Mouse (Mus musculus) hindbrain, embryonic 10.5 days (tissue): ENCODE results near the gene Ndufaf2. TPM values are rescaled to one million over a fixed set of nuclear protein-coding genes. Genes with fewer than 3 reads are reported as not detected.
A peak's percentile ranks its signal among the peaks of the same experiment; 100 is the strongest.

ENCODE experiments used
- DNase-seq: peaks from one replicate; pipeline ENCODE4 v3.0.0-alpha.2; 2017; ENCODE audit warnings: low spot score
- H3K27ac ChIP-seq: fragments of 300-500 bp; sonication (generic); 2 replicates; pipeline ENCODE4 v1.5.1; 2016; ENCODE audit warnings: mild to moderate bottlenecking, moderate library complexity
- H3K27me3 ChIP-seq: fragments of 300-500 bp; sonication (generic); 2 replicates; pipeline ENCODE4 v1.6.1; 2016; ENCODE audit warnings: mild to moderate bottlenecking; ENCODE audit not compliant: poor library complexity, insufficient read depth, severe bottlenecking
- H3K36me3 ChIP-seq: fragments of 300-500 bp; sonication (generic); 2 replicates; pipeline ENCODE4 v1.6.1; 2016; ENCODE audit warnings: mild to moderate bottlenecking, moderate library complexity
- H3K4me1 ChIP-seq: fragments of 300-500 bp; sonication (generic); replicated peaks from 2 replicates; pipeline ENCODE4 v1.6.1; 2016; ENCODE audit warnings: mild to moderate bottlenecking
- H3K4me3 ChIP-seq: fragments of 300-500 bp; sonication (generic); 2 replicates; pipeline ENCODE4 v1.5.1; 2016; ENCODE audit warnings: mild to moderate bottlenecking, moderate library complexity
- H3K9me3 ChIP-seq: fragments of 300-500 bp; sonication (generic); 2 replicates; pipeline ENCODE4 v1.6.1; 2016; ENCODE audit warnings: mild to moderate bottlenecking, moderate library complexity
- WGBS: fragments of 180-500 bp; shearing (Covaris S2); methylation state at CpG from one replicate; pipeline ENCODE4 v1.1.7; 2016; 5-methylcytosine and 5-hydroxymethylcytosine counted together
- polyA plus RNA-seq: library from polyadenylated mRNA; unstranded; fragments of >200 nt; fragmentation: Nextera tagmentation; extraction: Ambion mirVana; gene quantifications from 2 replicates; pipeline ENCODE4 v1.2.1, GENCODE M21; 2016

Gene Ndufaf2
- 83.1 and 86.2 TPM in 2 replicates for polyA plus RNA-seq

DNA sequence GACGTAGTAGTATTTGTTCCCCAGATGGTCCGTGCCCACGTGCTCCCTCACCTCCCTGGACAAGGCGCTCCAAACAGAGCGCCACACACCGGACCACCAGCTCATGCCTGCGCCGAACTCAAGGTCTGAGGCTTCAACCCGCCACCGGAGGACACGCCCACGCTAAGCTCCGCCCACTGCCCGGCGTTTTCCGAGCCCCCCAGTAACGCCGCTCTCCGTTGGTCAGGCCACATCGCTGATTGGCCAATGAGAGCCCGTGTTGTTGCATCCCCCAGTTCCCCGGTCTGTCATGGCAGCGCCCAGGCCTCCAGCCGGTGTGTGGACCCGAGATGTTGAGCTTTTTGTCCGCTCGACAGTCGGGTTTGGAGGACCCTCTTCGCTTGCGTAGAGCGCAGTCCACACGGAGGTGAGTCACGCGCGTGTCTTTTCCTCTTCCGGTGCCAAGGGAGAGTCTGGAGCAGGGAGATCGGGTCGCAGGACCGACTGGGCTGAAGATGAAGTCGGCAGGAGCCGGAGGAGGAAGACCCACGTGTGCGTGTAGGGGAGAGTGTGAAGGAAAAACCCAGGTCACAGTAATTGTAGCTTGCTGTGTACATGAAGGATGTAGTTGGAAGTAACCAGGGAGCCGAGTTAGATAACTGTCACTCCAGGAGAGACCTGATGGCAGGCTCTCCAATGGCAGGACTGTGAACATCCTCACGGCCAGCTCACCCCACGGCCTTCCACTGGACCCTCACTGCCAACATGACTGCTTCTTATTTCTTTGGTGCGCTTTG lies at the start of gene Ndufaf2, which contains the start of gene Ercc8:
Ndufaf2 (minus strand) TSS at position 159 of the 776 bp plus-strand sequence.
Ercc8 (plus strand) TSS at position 267 of the 776 bp plus-strand sequence.
- H3K4me1 ChIP-seq = peaks cover 20% of the 10 kb centered on the region
- H3K27me3 ChIP-seq = no peaks in the 10 kb centered on the region
- peak within 1 kb of the TSS; percentile 94 for H3K4me3 ChIP-seq
- H3K27ac ChIP-seq = peak within 1 kb of the TSS; percentile 86
- under 1% methylated on average over 47 of the region's 47 CpGs for WGBS
- peak; percentile 98 for DNase-seq
- peaks cover 17% of the 10 kb centered on the region for H3K36me3 ChIP-seq
- no peaks in the 10 kb centered on the region for H3K9me3 ChIP-seq

- Histone ChIP-seq H3K27me3 (peaks cover 14% of the 10 kb centered on the region), H3K4me1 (no peaks in the 10 kb centered on the region), H3K36me3 (no peaks in the 10 kb centered on the region), H3K4me3 (no peak overlapping the region), H3K9me3 (no peaks in the 10 kb centered on the region), H3K27ac (no peak overlapping the region)
- WGBS = 74% methylated on average over 5 of the region's 5 CpGs
- DNase-seq = no peak
These were observed 49.7 kb upstream of the Ndufaf2 start for GRCm38 (mm10) chr13:108208090-108208489.

DNA sequence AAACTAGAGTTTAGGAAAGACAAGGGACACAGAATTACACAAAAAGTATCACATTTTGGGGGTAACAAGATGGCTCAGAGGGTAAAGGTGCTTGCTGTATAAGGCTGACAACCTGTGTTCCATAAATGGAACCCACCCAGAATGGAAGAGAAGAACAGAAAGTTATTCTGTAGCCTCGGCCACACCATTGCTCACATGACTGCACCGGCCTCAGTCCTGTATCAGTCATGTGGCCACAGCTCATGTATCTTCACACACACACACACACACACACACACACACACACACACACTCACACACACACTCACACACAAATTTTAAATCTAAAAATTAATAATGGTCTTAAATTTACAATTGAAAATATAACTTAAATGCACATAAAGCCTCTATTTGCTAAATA lies 49.0 kb upstream of the Ndufaf2 start:
- Histone ChIP-seq H3K4me3 (no peak overlapping the region), H3K36me3 (no peaks in the 10 kb centered on the region), H3K27me3 (peaks cover 7% of the 10 kb centered on the region; the same call in 1 of the 2 replicates), H3K4me1 (no peaks in the 10 kb centered on the region), H3K9me3 (no peaks in the 10 kb centered on the region), H3K27ac (no peak overlapping the region)
- WGBS = 94% methylated on average over 2 of the region's 2 CpGs
- DNase-seq = no peak

DNA sequence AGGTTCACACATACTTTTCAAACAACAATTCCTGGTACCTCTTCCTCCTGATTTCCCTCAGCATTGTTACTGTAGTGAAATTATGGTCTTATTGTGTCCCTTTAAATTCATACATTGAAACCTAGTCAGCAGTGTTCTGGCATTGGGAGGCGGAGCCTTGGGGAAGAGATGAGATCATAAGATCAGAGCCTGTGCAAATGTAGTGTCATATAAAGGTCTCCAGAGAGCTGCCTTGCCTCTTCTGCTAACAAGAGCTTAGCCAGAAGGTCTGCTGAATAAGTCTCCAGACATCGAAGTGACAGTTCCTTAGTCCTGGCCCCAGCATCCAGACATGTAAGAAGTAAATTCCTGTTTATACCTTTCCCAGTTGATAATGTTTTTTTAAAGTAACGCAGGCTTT lies 46.4 kb upstream of the Ndufaf2 start:
- DNase-seq = no peak
- Histone ChIP-seq H3K27ac (no peak overlapping the region), H3K4me3 (no peak overlapping the region), H3K36me3 (no peaks in the 10 kb centered on the region), H3K9me3 (no peaks in the 10 kb centered on the region), H3K27me3 (no peaks in the 10 kb centered on the region), H3K4me1 (no peaks in the 10 kb centered on the region)
- 91% methylated on average over 3 of the region's 3 CpGs for WGBS

- no peak overlapping the region for H3K4me3 ChIP-seq
- peaks cover 25% of the 10 kb centered on the region for H3K36me3 ChIP-seq
- no peaks in the 10 kb centered on the region for H3K4me1 ChIP-seq
- no peaks in the 10 kb centered on the region for H3K27me3 ChIP-seq
- H3K27ac ChIP-seq = no peak overlapping the region
- H3K9me3 ChIP-seq = no peaks in the 10 kb centered on the region
- WGBS = 93% methylated on average over 6 of the region's 6 CpGs
- DNase-seq = no peak
These were observed 37.1 kb upstream of the Ndufaf2 start for GRCm38 (mm10) chr13:108195474-108195873.

GRCm38 (mm10) chr13:108191074-108191720 lies 32.8 kb upstream of the Ndufaf2 start:
- peak; percentile 48 for DNase-seq
- Histone ChIP-seq H3K4me3 (no peak overlapping the region), H3K9me3 (no peaks in the 10 kb centered on the region), H3K27me3 (no peaks in the 10 kb centered on the region), H3K36me3 (peaks cover 47% of the 10 kb centered on the region), H3K4me1 (no peaks in the 10 kb centered on the region), H3K27ac (no peak overlapping the region)
- WGBS = 68% methylated on average over 11 of the region's 11 CpGs

DNA sequence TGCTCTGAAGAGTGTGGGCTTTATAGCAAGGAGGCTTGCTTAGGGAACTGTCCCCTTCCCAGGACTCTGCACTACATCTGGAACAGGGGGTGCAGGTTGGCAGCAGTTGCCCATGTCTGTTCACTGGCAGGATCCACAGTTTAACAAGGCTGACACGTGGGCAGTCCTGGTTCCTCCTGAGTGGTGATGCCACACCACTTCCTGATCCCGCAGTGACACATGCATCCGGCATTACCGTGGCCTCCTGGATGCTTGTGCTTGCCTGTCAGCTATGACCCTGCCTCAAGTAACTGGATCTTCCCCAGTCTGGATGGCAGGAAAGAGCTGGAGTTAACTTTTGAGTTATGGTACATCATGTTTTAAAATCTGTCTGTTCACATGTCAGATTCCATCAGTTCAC lies 29.6 kb upstream of the Ndufaf2 start:
- Histone ChIP-seq H3K27ac (no peak overlapping the region), H3K9me3 (no peaks in the 10 kb centered on the region), H3K36me3 (peaks cover 50% of the 10 kb centered on the region), H3K4me3 (no peak overlapping the region), H3K4me1 (no peaks in the 10 kb centered on the region), H3K27me3 (no peaks in the 10 kb centered on the region)
- no peak for DNase-seq
- WGBS = 89% methylated on average over 4 of the region's 4 CpGs

DNA sequence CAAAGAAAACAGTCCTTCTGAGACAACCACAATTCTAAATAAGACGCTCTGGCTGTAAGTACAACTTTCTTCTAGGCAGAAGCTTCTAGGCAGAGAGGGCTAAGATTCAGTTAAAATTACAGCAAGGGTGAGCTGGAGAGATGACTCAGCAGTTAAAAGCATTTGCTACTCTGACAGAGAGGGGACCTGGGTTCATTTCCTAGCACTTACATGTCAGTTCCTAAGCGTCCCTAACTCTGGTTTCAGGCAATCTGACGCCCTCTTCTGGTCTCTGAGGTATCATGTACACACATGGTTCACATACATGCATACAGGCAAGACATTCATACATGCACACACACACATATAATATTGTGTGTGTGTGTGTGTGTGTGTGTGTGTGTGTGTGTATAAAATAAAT lies 27.1 kb upstream of the Ndufaf2 start:
- WGBS = 89% methylated on average over 3 of the region's 3 CpGs
- no peaks in the 10 kb centered on the region for H3K9me3 ChIP-seq
- peaks cover 74% of the 10 kb centered on the region for H3K36me3 ChIP-seq
- H3K4me1 ChIP-seq = no peaks in the 10 kb centered on the region
- no peaks in the 10 kb centered on the region for H3K27me3 ChIP-seq
- H3K4me3 ChIP-seq = no peak overlapping the region
- no peak for DNase-seq
- H3K27ac ChIP-seq = no peak overlapping the region

DNA sequence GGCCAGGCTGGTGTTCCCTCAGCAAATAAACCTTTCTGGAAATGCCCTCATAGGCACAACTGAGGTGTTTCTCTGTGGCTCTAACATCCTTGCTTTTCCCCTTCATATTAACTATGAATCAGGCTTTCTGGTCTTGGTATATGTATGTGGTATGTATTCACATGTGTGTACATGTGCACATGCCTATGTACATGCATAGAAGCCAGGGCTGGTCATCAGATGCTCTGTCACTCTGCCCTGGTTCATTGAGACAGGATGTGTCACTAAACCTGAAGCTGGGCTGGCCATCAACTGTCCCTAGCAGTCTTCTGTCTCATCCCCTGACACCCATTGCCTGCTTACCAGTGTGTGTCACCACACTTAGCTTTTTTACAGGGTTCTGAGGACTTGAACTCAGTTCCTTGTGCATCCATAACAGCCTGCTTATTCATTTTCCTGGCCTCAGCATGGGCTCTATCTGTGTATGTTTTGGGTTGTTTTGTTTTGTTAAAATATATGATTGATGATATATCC lies 26.4 kb upstream of the Ndufaf2 start:
- peaks cover 73% of the 10 kb centered on the region for H3K36me3 ChIP-seq
- no peak for DNase-seq
- H3K27ac ChIP-seq = no peak overlapping the region
- H3K27me3 ChIP-seq = no peaks in the 10 kb centered on the region
- no peaks in the 10 kb centered on the region for H3K4me1 ChIP-seq
- H3K4me3 ChIP-seq = no peak overlapping the region
- H3K9me3 ChIP-seq = no peaks in the 10 kb centered on the region

GRCm38 (mm10) chr13:108180821-108181220 lies 22.4 kb upstream of the Ndufaf2 start:
- H3K36me3 ChIP-seq = peaks cover 85% of the 10 kb centered on the region
- no peak for DNase-seq
- no peak overlapping the region for H3K27ac ChIP-seq
- no peaks in the 10 kb centered on the region for H3K4me1 ChIP-seq
- no peaks in the 10 kb centered on the region for H3K27me3 ChIP-seq
- no peak overlapping the region for H3K4me3 ChIP-seq
- 88% methylated on average over 5 of the region's 5 CpGs for WGBS
- no peaks in the 10 kb centered on the region for H3K9me3 ChIP-seq

DNA sequence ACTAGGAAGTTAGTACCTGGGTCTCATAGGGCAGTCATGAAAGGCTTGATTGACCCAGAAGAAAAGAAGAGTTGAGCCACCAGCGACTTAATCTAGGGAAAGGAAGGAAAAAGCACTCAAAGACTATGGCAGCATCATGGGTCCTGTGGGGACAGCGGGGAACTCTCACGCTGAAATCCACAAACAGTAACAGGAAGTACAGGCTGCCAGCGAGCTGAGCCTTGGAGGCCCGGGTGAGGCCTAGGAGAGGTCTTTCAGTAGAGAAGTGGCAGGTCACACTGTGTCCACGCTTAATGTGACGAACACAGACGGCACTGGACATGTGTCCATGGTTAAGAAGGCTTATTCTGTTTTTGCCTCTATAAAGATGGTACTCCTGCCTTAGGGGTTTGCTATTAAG lies 21.2 kb upstream of the Ndufaf2 start:
- WGBS = 89% methylated on average over 8 of the region's 8 CpGs
- no peaks in the 10 kb centered on the region for H3K9me3 ChIP-seq
- no peaks in the 10 kb centered on the region for H3K27me3 ChIP-seq
- H3K27ac ChIP-seq = no peak overlapping the region
- no peaks in the 10 kb centered on the region for H3K4me1 ChIP-seq
- no peak overlapping the region for H3K4me3 ChIP-seq
- H3K36me3 ChIP-seq = peaks cover 84% of the 10 kb centered on the region
- no peak for DNase-seq

DNA sequence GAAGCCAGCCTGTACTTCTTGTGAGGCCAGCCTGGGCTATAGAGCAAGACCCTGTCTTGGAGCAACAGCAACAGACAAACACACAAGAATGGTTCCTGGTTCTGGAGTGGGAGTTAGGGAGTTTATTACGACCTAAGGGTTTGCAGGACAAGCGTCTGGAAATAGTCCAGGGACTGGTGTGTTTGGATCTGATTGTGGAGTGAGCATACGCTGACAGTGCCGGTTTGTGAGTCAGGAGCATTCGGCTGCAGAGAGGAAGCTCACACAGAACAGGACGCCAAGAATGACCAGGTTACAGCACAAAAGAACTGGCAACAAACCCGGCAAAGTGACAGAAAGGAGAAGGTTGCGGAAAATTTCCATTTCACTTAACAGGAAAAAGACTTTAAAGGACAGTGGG lies 12.1 kb upstream of the Ndufaf2 start:
- Histone ChIP-seq H3K27ac (no peak overlapping the region), H3K4me3 (no peak overlapping the region), H3K27me3 (no peaks in the 10 kb centered on the region), H3K36me3 (peaks cover 62% of the 10 kb centered on the region), H3K4me1 (no peaks in the 10 kb centered on the region), H3K9me3 (no peaks in the 10 kb centered on the region)
- DNase-seq = no peak
- 92% methylated on average over 8 of the region's 8 CpGs for WGBS

DNA sequence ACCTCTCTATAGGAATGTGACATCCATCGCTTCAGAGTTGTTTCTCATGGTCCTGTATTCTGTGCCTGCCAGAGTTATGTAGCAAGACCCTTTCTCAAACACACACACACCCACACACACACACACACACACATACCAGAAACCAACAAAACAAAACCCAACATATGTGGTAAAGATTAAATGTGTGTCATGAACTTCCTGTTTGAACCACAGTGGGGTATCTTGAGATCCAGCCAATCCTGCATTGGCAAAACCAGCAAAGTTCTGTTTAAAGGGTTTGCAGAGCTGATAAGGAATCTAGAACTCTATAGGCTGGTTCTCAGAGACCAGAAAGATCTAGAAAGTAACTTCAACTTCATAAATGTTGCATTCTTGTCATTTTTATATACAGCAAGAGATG lies 11.6 kb upstream of the Ndufaf2 start:
- no peaks in the 10 kb centered on the region for H3K4me1 ChIP-seq
- no peak overlapping the region for H3K4me3 ChIP-seq
- no peak overlapping the region for H3K27ac ChIP-seq
- H3K9me3 ChIP-seq = no peaks in the 10 kb centered on the region
- no peaks in the 10 kb centered on the region for H3K27me3 ChIP-seq
- DNase-seq = no peak
- H3K36me3 ChIP-seq = peaks cover 58% of the 10 kb centered on the region
- 93% methylated on average over 1 of the region's 1 CpGs for WGBS
